Mouse (Mus musculus) bone marrow, adult 2 months (tissue): ENCODE results near the gene Erh.

Experiments
- CTCF ChIP-seq: fragments of 200-500 bp; IDR thresholded peaks from 2 replicates; pipeline ENCODE4 v1.5.1; 2011; ENCODE audit warnings: low read length, control low read depth; ENCODE audit not compliant: control insufficient read depth, insufficient read depth
- POLR2A ChIP-seq: fragments of 200-500 bp; IDR thresholded peaks from 2 replicates; pipeline ENCODE4 v1.6.1; 2011; ENCODE audit warnings: low read depth, mild to moderate bottlenecking, control low read depth, low read length, borderline replicate concordance; ENCODE audit not compliant: control insufficient read depth

DNA sequence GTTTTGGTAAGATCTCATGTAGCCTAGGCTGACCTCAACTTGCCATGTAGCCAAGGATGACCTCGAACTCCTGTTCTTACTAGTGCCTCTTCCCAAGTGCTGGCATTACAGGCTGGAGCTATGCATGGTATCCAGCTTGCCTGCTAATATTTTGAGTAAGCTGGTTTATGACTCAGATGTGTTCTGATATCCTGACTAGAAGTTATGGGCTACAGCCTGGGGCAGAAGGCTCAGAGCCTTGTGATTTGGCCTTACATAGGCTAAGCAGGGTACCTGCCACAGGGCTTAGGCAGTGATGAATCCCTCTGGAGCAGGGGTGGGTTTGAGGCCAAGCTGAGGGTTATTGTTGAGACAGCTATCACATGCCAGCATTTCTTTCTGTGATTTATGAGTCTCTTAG lies 35.6 kb downstream of the Erh start:
- no peak for TF ChIP-seq POLR2A
- no peak for TF ChIP-seq CTCF
